Mouse (Mus musculus): ENCODE measurements around the gene Ggact.
A peak's percentile ranks its signal among the peaks of the same experiment; 100 is the strongest.

Ggact gene

DNA sequence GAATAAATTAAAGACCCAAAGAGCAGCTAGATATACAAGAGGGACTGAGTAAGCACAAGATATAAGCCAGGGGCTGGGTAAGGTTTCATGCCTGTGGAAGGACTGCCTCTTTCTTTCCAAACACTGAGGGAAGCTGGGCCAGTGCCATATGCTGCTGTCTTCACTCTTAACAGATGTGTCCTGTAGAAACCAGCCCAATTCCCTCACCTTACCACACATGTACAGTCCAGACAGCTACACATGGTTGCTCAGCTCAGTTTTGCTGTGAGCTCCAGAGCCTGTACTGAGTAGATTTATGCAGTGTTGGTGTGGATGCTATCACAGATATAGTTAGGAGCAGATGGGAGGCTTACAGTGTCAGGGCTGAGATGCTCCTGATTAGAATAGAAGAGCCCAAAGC, 12.9 kb downstream of the Ggact start:
- no peak for DNase-seq (ENCODE audit: low spot score)

DNA sequence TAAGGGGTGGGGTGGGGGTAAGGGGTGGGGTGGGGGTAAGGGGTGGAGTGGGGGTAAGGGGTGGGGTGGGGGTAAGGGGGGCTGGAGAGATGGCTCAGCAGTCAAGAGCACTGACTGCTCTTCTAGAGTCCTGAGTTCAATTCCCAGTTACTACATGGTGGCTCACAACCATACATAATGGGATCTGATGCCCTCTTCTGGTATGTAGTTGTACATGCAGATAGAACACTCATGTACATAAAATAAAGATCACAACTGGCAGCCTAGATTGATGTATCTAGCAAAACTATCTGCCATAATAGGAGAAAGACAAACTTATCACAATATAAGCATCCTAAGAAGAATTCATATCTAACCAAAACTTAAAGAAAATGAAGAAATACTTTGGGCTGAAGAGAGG, 15.0 kb downstream of the Ggact start:
- DNase-seq (ENCODE audit: low spot score): no peak

DNA sequence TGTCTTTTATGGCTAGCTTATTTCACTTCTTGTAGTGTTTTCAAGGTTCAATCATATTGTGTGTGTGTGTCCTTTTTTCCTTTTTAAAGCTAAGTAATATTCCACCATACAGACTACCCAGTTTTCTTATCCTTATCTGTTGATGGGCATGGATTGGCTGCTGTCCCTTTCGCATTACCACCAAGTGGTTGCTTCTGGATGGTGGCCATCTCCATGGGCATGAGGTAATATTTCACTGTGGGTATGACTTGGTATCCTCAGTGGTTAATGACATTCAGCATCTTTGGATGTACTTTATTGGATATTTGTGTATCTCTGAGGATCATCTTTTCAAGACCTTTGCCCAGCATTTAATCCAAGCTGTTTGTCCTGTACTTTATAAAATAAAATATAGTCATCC, 17.5 kb downstream of the Ggact start:
- DNase-seq (ENCODE audit: low spot score): no peak

DNA sequence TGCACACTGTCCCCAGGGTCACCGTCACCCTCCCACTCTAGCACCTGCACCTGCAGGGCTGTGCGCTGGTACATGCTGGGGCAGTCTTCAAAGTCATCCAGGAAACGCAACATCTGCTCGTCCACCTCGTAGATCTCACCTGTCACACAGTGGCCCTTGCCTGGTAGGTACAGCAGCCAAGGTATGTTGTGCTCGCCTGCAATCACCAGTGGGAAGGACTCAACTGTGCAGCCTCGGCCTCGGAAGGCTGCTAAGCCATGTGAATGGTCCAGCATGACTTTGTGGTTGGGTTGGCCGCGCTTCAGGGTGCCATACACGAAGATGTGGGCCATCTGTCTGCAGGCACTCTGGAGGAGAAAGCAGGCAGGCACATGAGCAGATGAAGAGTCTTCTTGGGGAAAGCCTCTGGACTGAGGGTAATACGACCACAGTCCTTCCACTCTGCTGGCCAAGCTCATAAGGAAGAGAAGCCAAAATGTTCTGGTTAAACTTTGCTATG, 22.0 kb downstream of the Ggact start:
- no peak for DNase-seq (ENCODE audit: low spot score)

DNA sequence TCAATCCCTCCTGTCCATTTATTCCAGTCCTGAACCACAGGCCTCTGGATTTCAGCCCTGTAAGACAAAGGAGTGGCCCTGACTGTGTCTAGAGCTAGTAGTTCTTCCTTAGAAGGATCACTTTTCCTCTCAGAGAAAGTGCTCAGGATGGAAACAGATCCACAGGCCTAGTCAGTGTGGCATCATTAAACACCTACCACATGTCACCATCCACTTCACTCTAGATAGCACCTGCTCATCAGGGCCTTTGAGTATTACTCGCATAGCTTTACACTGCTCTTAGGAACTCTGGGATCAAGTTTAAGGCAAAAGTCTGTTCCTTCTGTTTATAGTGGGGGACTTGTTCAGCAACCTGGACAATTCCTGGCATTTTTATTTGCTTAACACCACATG, 25.1 kb downstream of the Ggact start:
- no peak for DNase-seq (ENCODE audit: low spot score)

DNA sequence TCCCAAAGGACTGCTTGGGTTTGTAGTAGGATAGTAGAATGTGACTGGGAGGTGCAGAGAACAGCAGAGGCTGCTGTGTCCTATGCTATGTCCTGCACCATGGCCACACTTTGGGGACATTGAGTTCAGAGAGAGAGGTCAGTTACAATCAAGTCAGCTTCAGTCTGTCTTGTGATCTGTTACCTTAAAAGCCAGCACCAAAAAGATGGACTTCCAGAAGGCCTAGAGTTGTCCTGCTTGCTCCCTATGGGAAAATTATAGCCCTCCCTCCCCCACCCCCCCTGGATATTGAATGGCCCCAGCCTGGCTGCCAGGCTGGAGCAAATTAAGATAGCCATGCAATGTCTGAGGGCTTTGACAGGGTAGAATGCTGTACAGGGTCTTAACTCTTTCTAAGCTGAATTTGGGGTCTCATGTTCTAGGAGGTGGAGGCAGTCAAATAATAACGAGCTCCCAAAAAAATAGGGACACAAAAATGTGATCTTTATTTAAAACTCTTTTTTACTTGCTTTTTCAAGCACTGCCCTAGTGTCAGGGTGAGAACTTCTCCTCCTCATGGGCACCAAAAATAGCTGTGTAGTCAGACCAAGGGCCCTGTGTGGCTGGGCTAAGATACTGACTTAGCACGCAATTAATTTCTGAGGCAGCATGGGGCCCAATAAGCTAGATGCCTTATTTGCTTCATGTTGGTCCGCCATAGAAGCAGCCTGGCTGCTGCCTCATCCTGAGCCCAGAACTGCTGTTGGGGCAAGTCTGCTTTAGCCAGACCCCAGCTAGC, 25.7 kb downstream of the Ggact start:
- DNase-seq (ENCODE audit: low spot score): no peak

DNA sequence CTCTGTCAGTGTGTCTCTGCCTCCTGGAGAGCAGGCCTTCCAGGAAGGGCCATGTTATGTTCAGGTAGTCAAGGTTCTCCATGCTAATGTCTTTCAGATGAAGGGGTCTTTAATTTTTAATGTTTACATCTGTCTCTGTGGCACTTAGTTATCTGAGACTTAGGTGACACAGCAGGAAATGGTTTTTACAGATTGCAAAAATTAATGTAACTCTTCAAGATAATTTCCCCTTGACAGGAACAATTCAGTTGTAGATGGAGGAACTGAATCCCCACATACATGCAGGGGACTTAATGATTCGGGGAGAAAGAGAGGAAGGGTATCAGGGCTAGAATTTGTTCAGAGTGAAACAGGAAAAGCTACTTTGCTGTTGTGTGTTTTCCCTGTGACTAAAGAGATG, 26.3 kb downstream of the Ggact start:
- no peak for DNase-seq (ENCODE audit: low spot score)

DNA sequence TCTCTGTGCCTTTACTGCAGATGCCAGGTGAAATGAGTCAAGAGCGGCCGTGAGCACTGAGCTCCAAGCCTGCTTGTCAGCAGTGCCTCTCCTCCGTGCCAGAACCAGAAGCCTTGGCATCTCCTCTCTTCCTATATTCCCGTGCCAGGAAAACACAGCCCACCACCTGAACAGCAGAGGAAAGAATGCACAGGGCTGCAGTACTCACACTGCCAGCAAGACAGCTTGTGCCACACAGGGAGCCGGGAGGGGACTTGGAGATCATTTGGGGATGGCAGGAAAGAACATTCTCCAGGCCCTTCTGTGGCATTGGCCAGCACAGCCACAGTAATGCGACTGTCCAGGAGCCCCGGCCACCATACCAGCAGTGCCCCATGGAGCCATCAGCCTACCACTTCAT, 27.7 kb downstream of the Ggact start:
- no peak for DNase-seq (ENCODE audit: low spot score)

DNA sequence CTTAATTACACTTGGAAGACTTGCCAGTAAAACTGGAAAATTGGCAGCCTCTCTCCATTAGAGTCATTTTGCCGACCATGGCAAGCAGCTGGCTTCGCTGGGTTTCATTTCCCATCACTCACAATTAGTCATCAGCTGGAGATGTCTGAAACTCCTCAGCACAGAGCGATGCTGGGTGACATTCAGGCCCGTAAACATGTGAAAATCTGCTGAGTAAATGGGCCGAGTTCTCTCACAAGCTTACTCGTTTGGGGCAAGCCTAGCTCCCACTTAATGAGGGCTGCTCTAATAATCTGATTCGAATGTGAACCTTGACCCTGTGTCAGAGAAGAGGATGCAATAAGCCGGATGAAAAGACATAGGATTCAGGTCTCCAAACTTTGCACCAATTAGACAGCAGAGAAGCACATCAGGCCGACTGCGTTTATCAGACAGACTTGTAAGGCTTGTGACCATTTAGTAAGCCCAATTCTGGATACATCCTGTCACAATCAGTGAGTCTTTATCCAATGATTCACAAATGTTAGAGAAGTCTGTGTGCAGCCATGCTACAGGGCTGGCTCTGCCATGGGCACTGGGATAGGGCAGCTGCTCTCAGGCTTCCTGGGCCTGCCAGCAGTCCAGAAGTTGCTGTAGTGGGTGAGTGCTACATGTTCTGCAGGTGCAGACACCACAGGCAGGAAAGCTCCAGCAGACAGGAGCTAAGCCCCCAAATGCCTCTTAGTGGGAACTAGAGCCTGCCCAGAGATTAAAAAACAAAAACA, 29.6 kb downstream of the Ggact start:
- DNase-seq (ENCODE audit: low spot score): no peak

DNA sequence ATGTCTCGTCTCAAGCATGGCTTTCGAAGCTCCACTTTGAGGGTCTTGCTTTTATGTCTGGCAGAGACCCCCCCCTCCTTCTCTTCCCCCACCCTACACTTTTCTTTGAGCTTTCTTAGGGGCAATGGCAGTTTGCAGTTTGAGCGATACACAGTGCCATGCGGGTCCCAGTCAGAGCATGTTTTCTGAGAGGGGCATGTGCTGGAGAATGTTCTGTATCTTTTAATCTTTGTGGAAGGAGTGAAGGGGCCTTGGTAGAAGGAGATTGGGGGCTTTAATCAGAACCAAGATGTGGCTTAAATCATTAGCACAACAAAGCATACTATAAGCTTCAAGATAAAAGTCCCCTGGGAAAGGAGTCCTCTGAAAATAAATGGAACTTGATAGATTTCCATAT, 30.1 kb downstream of the Ggact start:
- DNase-seq (ENCODE audit: low spot score): no peak

DNA sequence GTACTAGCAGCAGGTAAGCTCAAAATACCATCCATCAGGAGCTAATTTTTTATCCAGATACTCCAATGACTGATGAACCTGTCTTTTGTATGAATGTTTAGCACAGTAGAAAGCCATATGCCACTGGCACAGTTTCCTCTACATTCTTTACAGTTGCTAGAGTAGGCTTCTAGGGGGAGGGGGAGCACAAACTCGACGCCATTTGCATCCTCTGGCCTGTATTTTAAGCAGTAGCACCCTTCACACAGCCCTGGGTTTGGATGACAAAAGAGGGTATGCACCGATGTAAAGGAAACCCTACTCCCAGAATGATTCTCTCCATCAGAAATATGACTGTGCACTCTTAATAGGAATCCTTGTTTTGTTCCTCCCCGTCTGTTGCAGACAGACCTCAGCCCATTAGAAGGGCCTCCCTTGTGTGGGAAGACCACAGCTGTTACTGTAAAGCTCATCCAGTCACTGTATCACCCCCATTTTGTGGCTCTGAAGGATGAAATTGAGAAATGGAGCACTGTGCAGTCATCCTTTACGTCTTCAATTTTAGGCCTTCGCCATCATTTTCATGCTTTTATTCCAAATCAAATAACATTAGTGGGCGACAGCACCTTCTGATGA, 30.7 kb downstream of the Ggact start:
- no peak for DNase-seq (ENCODE audit: low spot score)

DNA sequence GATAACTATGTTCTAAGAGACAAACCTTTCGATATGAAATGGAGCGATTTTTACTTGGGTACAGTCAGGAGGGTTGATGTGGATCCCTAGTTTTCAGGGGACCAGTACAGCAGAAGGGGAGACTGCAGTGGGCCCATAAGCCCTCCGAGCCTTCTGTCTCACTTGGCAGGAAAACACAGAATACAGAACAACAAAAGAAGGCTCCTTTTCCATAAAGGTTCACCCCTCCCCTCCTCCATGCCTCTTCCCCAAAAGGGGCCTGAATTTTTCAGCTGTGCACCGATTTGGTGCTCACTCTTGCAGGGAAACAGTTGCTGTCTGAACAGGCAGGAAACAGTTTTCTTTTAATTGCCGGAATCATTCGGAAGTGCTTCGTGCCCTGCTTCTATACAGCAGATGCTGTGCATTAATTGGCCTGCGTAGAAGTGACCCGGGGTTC, 31.3 kb downstream of the Ggact start:
- DNase-seq (ENCODE audit: low spot score): no peak

DNA sequence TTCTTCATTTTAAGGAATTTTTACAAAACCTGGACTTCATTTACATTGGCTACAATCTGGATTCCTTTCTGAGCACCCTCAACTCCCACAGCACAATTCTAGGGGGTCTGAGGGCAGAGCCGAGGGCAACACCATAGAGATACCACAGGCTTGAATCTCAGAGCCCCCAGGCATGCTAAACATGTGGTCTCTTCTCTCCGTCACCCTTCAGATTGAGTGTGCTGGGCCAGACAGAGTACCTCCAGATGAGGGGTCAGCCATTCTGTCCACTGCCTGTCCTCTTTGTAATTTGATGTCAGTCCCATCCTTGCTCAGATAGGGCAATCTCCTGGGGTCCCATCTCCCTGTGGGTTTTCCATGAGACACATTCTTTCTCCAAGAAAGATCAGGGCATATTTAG, 31.9 kb downstream of the Ggact start:
- no peak for DNase-seq (ENCODE audit: low spot score)

DNA sequence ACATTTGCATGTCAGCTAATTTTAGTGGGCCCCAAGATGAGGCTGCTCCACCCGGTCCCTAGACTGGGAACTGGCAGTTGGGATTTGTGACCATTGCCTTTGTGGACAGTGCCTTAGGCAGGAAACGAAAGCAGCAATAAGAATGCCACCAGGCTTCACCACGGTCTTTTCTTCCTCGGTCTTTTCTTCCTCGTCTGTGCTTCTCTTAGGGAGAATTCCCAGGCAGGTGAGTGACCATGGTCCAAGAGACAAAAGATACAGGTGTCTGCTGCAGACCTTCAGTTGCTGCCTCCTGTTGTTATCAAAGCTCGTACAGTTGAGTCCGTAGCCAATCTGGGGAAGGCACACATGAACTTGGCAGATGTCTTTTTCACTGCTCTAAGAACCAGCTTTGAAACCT, 33.3 kb downstream of the Ggact start:
- no peak for DNase-seq (ENCODE audit: low spot score)

DNA sequence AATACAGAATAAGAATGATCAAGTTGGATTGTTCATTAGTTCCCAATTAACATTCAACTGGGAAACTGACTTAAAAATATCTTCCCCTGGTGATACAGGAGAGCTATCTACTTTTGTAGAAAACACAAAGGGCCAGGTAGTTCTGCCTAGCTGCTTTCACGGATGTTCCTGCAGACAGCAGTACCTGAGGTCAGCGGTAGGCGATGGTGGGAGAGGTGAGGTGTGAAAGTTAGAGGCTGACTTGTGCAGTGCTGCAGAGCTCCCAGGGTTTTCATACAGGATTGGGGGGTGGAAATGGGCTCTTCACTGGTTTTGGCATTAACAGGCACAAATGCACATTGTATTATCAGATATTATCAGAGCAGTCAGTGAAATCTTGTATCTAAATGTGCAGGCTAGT, 35.8 kb downstream of the Ggact start:
- DNase-seq (ENCODE audit: low spot score): no peak

DNA sequence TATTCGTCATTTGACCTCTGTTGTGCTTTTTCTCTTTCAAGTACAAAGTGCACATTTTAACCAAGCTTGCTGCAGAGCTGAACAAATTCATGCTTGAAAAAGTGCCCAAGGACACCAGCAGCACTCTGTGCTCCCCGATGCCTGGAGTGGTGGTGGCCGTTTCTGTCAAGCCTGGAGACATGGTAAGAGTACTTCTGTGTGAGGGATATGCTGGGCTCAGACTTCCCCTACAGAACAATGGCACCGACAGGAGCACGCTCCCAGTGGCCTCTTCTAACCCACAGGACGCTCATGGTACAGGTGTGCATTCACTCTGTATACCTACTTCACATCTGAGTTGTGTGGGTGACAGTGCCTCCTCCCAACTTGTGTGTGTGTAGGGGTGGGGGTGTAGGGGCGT, 36.8 kb downstream of the Ggact start:
- no peak for DNase-seq (ENCODE audit: low spot score)

DNA sequence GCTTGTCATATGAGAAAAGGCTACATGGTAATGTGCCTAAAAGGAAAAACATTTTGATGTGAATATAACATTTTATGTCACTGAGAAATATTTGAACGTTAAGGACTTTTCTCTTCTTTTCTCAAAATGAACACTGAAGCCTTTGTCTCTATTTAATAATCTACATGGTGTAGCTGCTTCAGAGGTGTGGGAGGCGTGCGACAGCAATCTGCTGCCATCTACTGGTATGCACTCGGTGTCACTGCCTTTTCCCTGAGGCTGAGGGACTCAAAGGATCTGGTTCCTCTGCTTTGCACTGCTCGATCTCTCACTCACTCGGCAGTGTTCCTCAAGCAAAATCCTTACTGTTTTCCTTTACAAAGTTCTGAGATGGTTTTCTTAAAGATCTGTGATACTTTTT, 37.4 kb downstream of the Ggact start:
- peak; percentile 7 for DNase-seq (ENCODE audit: low spot score)

DNA sequence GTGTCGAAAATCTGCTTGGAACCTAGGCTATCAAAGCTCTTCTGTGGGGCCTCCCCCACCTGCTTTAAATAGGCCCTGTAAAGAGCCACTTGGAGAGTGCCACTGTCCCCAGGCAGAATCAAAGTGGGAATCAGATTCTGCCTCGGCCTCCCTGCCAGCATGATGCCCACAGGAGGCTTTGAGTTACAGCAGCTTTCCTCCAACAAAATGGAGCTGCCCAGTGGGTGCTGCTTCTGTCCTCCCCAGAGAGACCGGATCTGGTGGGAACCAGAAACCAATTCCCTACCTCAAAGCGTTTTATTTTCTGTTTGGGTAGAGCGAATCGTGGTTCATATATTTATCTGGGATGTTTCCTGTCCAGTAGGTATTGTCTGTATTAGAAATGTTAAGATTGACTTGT, 37.9 kb downstream of the Ggact start:
- DNase-seq (ENCODE audit: low spot score): no peak

DNA sequence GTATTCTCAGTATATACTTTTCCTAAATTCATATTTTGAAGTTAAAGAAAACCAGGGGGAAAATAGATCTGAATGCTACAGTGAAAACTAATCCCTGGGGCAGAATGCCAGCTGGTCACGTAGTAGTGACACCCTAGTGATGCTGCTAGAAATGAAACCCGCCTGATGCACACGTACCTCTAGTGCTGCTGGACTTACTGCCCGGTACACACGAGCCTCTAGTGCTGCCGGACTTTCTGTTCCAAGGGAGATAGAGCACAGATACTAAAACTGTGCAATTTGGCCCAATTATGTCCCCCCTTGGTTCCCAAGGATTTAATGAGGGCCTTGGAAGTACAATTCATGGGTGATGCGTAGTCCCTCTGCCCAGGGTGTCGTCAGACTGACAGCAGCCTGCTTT, 38.5 kb downstream of the Ggact start:
- DNase-seq (ENCODE audit: low spot score): no peak

DNA sequence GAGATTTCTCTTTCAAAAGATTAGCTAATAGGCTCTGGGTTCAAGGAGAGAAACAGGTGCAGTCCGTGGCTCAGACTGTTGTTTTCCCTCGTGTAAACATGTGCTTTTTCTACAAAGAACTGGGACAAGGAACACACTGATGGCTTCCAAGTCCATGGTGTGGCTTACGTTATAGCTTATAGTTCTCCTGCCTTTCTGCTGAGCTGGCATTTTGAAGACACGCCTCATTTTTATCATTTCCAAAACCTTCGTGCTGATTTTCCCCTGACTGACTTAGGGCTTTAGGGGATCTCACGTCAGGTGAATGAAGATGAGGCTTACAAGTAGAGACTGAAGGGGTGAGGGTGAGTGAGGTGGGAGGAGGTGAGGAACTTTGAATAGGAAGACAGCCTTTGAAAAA, 40.9 kb downstream of the Ggact start:
- DNase-seq (ENCODE audit: low spot score): no peak

DNA sequence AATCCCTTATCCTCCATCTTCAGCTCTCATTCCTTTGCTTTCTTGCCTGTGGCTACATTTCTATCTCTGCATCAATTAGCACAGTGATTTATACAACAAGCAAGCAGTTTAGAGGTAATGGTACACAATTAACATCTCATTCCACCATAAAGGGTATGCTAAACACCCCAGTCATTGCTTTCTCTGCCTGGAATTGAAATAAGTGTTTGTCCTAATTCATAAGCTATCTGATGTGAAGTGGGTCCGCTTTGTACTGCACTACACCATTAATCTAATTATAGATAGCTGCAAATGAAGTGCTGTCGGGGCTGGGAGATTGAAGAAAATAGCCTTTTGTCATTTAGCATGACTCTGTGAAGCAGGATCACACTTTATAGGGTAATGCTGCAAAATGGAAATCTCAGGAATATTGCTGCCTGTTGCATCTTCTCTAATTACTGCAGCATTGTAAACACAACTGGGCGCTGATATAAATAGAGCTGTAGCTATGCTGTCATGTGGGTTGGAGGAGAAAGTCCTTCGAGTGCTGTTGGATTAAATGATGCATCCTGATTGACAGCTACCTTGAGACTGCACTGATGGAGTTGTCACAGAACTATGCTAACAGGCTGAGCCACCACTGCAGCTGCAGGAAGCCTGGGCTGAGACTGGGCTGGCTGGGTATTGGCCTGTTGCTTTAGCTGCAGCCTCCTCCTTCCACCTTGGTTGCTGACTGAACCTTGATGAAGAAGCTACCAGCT, 41.5 kb downstream of the Ggact start:
- no peak for DNase-seq (ENCODE audit: low spot score)

DNA sequence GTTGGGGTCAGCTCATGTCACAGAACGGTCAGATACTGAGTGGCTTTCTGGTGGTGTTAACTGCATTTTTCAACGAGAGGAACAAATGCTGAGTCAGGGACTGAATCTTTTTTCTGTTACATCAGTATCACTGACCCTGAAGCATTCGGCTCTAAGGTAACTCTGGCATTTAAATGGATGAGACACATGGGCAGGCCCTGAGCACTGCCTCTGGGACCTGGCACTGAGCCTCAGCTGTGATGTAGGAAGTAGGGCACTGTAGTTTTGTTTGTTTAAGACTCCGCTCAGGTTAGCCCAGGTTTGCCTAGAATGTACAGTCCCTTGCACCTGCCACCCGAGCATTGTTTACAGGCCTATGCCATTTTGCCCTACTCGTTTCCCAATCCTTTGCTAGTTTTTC, 43.7 kb downstream of the Ggact start:
- no peak for DNase-seq (ENCODE audit: low spot score)
